Mouse (Mus musculus) Patski (cell line): ENCODE measurements at regions not wholly inside any gene's neighbourhood (a gene's known extent, or its start where the extent isn't known, plus 50 kb on each side); places are given as distances from the start of the nearest gene placed in this dataset.
A peak's percentile ranks its signal among the peaks of the same experiment; 100 is the strongest.
"Not testable (repeated sequence)": the region's sequence is repeated elsewhere in the genome, so short reads cannot be mapped to it uniquely, and the experiment has no call there.

Experiments used
- ATAC-seq: fragments of 100-300 bp; one replicate; pipeline ENCODE4 v1.8.0; 2021
- CTCF ChIA-PET: fragments of 350-600 bp; sonication (Branson Sonifier 250); formaldehyde crosslinking; loops from one replicate; lab custom pipeline; 2022; ENCODE audit warnings: inconsistent platforms; lab: Charles Lee
- POLR2A ChIA-PET: fragments of 350-600 bp; sonication (Branson Sonifier 250); formaldehyde crosslinking; loops from one replicate; lab custom pipeline; 2022; ENCODE audit warnings: antibody characterized with exemption, inconsistent platforms; lab: Charles Lee
- DNase-seq: peaks from one replicate; pipeline ENCODE4 v3.0.0-alpha.2; 2011; ENCODE audit warnings: low read depth, low spot score
- H3K27me3 ChIP-seq: fragments of 371-371 bp; one replicate; pipeline ENCODE4 v1.5.1; 2021
- CTCF ChIP-seq: fragments of 100-300 bp; IDR thresholded peaks from one replicate; pipeline ENCODE4 v1.5.1; 2021
- in situ Hi-C: fragments of 300-500 bp; cut with MboI; formaldehyde crosslinking; loops from 3 replicates; pipeline ENCODE4 v1.11.1; 2018; ENCODE audit warnings: low pct_unique_long_range_greater_than_20kb, mixed read lengths

DNA sequence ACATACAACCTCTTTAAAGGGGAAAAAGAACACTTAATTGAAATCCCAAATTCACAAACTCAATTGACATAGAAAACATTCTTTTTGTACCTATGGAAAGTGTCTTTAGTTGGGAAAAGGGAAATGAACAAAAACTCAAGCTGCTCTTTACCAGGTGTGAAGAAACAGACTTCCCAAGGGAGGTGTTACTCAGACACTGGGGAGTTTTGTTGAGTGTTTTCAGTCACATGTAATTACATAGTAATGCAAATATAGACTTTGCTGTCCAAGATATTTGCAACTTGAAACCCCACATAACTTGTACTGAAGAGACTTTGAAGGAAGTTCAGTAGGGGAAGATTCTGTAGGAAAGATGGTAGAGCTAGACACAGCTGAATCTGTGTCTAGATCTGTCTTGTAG, 547.7 kb upstream of the Zfp960 start:
- DNase-seq, result no peak
- no peaks in the 10 kb centered on the region for H3K27me3 ChIP-seq
- POLR2A ChIA-PET, result no interaction called here
- no peak for TF ChIP-seq CTCF
- no peak for ATAC-seq
- in situ Hi-C loops, result no loop called here
- CTCF ChIA-PET, result no interaction called here

- no peak for TF ChIP-seq CTCF
- ChIA-PET CTCF (interaction anchor here (0.8 kb wide), 1 partner anchor 14 kb away, joined by 3 read pairs; no protein-coding TSS in a partner anchor), POLR2A (no interaction called here)
- DNase-seq, result no peak
- in situ Hi-C loops, result no loop called here
- no peaks in the 10 kb centered on the region for H3K27me3 ChIP-seq
- ATAC-seq, result no peak
Observed at GRCm38 (mm10) chr17:16493951-16494350, 570.0 kb upstream of the Zfp960 start.

GRCm38 (mm10) chr17:16493546-16493945, 570.4 kb upstream of the Zfp960 start:
- no peak for ATAC-seq
- in situ Hi-C loops, result no loop called here
- no peak for TF ChIP-seq CTCF
- CTCF ChIA-PET, result no interaction called here
- no peak for DNase-seq
- POLR2A ChIA-PET, result no interaction called here
- no peaks in the 10 kb centered on the region for H3K27me3 ChIP-seq

DNA sequence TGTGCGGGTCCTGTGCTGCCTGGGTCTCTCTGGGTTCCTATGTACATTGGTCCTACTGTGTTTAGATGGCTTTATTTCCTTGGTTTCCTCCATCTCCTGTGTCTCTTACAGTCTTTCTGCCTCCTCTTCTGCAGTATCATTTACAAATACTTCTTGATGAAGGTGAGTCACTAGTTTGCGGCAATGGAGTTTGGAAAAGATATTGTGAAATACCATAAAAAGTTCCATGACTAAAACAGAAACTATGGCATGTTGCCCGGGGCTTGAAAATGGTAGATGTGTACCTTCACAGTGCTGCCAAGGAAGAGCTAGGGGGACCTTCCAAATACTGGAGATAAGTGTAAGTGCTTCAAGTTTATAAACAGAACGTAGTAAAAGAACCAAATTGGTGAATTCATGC, 571.4 kb upstream of the Zfp960 start:
- DNase-seq (peak; percentile 9), ATAC-seq (peak; percentile 62)
- ChIA-PET POLR2A (no interaction called here), CTCF (no interaction called here)
- in situ Hi-C loops, result no loop called here
- TF ChIP-seq CTCF, result no peak
- no peaks in the 10 kb centered on the region for H3K27me3 ChIP-seq

DNA sequence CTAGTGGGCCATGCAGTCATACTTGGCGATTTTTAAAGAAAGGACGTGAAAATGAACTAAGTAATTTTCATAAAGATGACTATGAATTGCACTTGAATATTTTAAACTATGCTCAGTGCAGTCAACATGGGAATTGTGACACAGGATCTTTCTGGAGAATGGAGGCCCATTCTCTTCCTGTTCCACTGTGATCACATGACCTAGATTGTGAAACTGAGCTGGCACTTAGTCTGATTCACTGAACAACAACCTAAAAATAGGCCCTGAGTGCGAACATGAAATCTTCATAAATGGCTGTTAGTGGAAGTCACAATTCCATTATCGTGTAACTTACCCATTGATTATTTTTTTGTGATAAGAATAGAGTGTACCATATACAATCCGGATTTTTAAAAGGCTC, 577.6 kb upstream of the Zfp960 start:
- CTCF ChIA-PET, result interaction anchor here (1.1 kb wide), 1 partner anchor 11 kb away, joined by 3 read pairs; no protein-coding TSS in a partner anchor
- POLR2A ChIA-PET, result no interaction called here
- in situ Hi-C loops, result no loop called here
- DNase-seq (no peak), ATAC-seq (no peak)
- TF ChIP-seq CTCF, result no peak
- H3K27me3 ChIP-seq, result no peaks in the 10 kb centered on the region

GRCm38 (mm10) chr17:16483976-16484375, 579.9 kb upstream of the Zfp960 start:
- ATAC-seq (no peak), DNase-seq (no peak)
- ChIA-PET CTCF (no interaction called here), POLR2A (no interaction called here)
- TF ChIP-seq CTCF, result no peak
- no peaks in the 10 kb centered on the region for H3K27me3 ChIP-seq
- in situ Hi-C loops, result no loop called here

GRCm38 (mm10) chr17:16481722-16482121, 582.2 kb upstream of the Zfp960 start:
- ChIA-PET CTCF (no interaction called here), POLR2A (no interaction called here)
- DNase-seq (no peak), ATAC-seq (no peak)
- in situ Hi-C loops, result no loop called here
- H3K27me3 ChIP-seq, result no peaks in the 10 kb centered on the region
- TF ChIP-seq CTCF, result no peak

DNA sequence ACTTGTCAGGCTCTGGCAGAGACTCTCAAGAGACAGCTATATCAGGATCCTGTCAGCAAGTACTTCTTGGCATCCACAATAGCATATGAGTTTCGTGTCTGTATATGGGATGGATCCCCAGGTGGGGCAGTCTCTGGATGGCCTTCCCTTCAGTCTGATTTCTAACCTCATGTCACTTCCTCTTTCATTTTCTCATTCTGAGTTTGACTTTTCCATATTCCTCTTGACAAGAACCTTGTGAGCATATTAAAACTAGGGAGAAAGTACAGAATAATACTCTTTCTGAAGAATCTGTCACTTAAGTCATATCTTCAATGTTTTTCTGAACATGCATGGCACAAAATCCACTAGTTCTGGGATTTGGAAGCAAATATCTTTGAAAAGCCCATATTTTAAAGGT, 583.3 kb upstream of the Zfp960 start:
- ATAC-seq (no peak), DNase-seq (no peak)
- in situ Hi-C loops, result no loop called here
- ChIA-PET CTCF (no interaction called here), POLR2A (no interaction called here)
- H3K27me3 ChIP-seq, result no peaks in the 10 kb centered on the region
- TF ChIP-seq CTCF, result no peak

DNA sequence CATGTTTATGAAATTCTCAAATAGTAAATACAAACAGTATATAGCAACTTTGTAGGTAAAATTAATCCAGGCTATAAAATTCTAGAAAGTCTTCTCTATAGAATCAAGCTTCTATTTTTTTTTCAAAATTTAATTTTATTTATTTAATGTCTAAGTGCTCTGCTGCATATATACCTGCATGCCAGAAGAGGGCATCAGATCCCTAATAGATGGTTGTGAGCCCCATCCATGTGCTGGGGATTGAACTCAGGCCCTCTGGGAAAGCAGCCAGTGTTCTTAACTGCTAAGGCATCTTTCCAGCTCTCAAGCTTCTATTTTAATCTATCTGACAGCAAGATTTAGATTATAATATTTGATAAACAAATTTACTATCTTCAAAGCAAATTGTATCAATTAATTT, 602.7 kb upstream of the Zfp960 start:
- POLR2A ChIA-PET, result no interaction called here
- CTCF ChIA-PET, result interaction anchor here (1.0 kb wide), 1 partner anchor 9 kb away, joined by 3 read pairs; no protein-coding TSS in a partner anchor
- TF ChIP-seq CTCF, result peak; percentile 28
- in situ Hi-C loops, result no loop called here
- no peak for DNase-seq
- H3K27me3 ChIP-seq, result no peaks in the 10 kb centered on the region
- no peak for ATAC-seq

DNA sequence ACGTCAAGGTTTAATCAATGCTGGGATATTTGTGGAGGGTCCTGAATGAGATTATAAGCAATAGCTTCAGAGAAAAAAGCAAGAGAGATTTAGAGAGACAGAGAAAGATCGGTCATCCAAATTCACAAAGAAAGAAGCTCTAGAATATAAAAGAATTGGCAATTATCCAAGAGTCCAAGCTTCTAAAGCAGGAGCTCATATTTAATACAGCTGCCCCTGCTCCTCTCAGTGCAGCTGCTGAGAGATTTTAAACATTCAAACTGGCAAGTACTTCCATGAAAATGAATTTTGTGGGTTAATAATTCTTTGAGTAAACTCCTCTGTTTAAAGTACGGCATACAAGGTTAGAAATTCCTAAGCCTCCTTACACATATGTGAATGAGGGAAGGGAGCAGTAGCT, 610.8 kb upstream of the Zfp960 start:
- ChIA-PET CTCF (no interaction called here), POLR2A (interaction anchor here (0.6 kb wide), 1 partner anchor 152 kb away, joined by 3 read pairs; no protein-coding TSS in a partner anchor)
- DNase-seq (no peak), ATAC-seq (no peak)
- in situ Hi-C loops, result no loop called here
- no peak for TF ChIP-seq CTCF
- no peaks in the 10 kb centered on the region for H3K27me3 ChIP-seq

DNA sequence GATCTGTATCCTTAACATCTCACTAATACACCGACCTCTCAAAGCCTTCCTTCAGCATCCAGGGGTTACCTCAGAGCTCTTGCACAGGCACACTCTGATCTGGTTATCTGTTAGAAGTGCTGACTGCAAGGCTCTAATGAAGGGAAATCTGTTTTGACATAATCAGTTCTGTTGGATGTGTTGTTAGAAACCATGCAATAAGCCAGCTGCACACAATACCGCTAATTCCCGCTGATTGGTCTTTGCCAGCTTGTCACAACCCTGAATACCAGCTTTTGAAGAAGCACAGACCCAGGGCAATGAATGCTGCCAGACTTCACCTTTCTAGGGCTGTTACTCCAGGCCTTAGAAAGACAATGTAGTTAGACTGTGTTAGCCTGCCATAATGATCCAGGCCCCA, 613.7 kb upstream of the Rgmb start:
- ChIA-PET POLR2A (no interaction called here), CTCF (no interaction called here)
- no peak for TF ChIP-seq CTCF
- ATAC-seq (no peak), DNase-seq (no peak)
- in situ Hi-C loops, result no loop called here
- no peaks in the 10 kb centered on the region for H3K27me3 ChIP-seq

GRCm38 (mm10) chr17:16395193-16395612, 564.4 kb upstream of the Rgmb start:
- CTCF ChIA-PET, result no interaction called here
- POLR2A ChIA-PET, result no interaction called here

DNA sequence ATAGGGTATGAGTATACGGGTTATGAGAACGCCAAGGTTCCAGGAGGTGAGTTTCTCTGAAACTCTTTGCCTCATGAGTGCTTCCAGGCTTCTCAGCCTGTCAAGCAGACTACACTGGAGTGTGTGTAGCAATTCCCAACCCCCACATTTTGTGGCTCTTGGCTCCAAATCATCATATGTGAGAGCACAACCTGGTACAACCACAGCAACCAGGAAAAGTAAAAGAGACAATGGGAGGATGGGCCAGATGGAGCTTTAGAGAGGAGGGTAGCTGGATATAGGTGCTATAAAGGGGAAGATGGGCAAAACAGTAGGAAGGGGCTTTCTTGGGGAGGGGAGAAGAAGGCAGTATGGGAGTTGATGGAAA, 544.0 kb upstream of the Rgmb start:
- in situ Hi-C loops, ATAC-seq, DNase-seq, H3K27me3 ChIP-seq, POLR2A ChIA-PET, CTCF ChIA-PET: not testable (repeated sequence)

More at GRCm38 (mm10) chr17:16395193-16395612, 564.4 kb upstream of the Rgmb start:
- DNase-seq (no peak), ATAC-seq (no peak)
- in situ Hi-C loops, result no loop called here
- no peak for TF ChIP-seq CTCF
- no peaks in the 10 kb centered on the region for H3K27me3 ChIP-seq

GRCm38 (mm10) chr17:16374119-16374854, 543.4 kb upstream of the Rgmb start:
- ATAC-seq, CTCF ChIA-PET, in situ Hi-C loops, POLR2A ChIA-PET, H3K27me3 ChIP-seq, DNase-seq: not testable (repeated sequence)
